Mouse (Mus musculus) forebrain, embryonic 14.5 days (tissue): ENCODE measurements around the gene Plcb3. TPM values are rescaled to one million over a fixed set of nuclear protein-coding genes. Genes with fewer than 3 reads are reported as not detected.

Source experiments
- ATAC-seq: fragments of 200-750 bp; cut with Nextera tagmentation; 2 replicates; pipeline ENCODE4 v1.8.0; 2017; ENCODE audit warnings: mild to moderate bottlenecking, moderate library complexity
- DNase-seq: peaks from one replicate; pipeline ENCODE4 v3.0.0-alpha.2; 2015; ENCODE audit warnings: low spot score
- H3K27ac ChIP-seq: fragments of 300-500 bp; sonication (generic); 2 replicates; pipeline ENCODE4 v1.5.1; 2014; ENCODE audit warnings: low read depth, mild to moderate bottlenecking, control low read depth, low read length, moderate library complexity
- H3K27me3 ChIP-seq: fragments of 300-500 bp; sonication (generic); replicated peaks from 2 replicates; pipeline ENCODE4 v1.6.1; 2014; ENCODE audit warnings: low read length, control low read depth, mixed read lengths; ENCODE audit not compliant: control insufficient read depth, insufficient read depth
- H3K36me3 ChIP-seq: fragments of 300-500 bp; sonication (generic); 2 replicates; pipeline ENCODE4 v1.6.1; 2014; ENCODE audit warnings: low read length, control low read depth; ENCODE audit not compliant: control insufficient read depth, insufficient read depth
- H3K4me1 ChIP-seq: fragments of 300-500 bp; sonication (generic); 2 replicates; pipeline ENCODE4 v1.6.1; 2014; ENCODE audit warnings: antibody characterized with exemption, low read length, control low read depth; ENCODE audit not compliant: control insufficient read depth, insufficient read depth
- H3K4me2 ChIP-seq: fragments of 300-500 bp; sonication (generic); 2 replicates; pipeline ENCODE4 v1.6.1; 2014; ENCODE audit warnings: mild to moderate bottlenecking, control low read depth, low read length
- H3K4me3 ChIP-seq: fragments of 300-500 bp; sonication (generic); 2 replicates; pipeline ENCODE4 v1.5.1; 2014; ENCODE audit warnings: low read depth, low read length, control low read depth
- H3K9ac ChIP-seq: fragments of 300-500 bp; sonication (generic); 2 replicates; pipeline ENCODE4 v1.6.1; 2014; ENCODE audit warnings: mild to moderate bottlenecking, low read length, control low read depth, moderate library complexity
- H3K9me3 ChIP-seq: fragments of 300-500 bp; sonication (generic); replicated peaks from 2 replicates; pipeline ENCODE4 v1.6.1; 2016; ENCODE audit warnings: low read length, control low read depth, mixed read lengths; ENCODE audit not compliant: control insufficient read depth
- WGBS: fragments of 180-500 bp; shearing (Covaris S2); extraction: QIAGEN DNeasy Blood & Tissue Kit; methylation state at CpG from one replicate; pipeline ENCODE4 v1.1.7; 2014; 5-methylcytosine and 5-hydroxymethylcytosine counted together
- polyA plus RNA-seq: library from polyadenylated mRNA; unstranded; fragments of >200 nt; fragmentation: Nextera tagmentation; extraction: Ambion mirVana; gene quantifications from 2 replicates; pipeline ENCODE4 v1.2.1, GENCODE M21; 2014

Plcb3 gene
- polyA plus RNA-seq, 1 experiment from 2014 or later = 6.7 TPM

DNA sequence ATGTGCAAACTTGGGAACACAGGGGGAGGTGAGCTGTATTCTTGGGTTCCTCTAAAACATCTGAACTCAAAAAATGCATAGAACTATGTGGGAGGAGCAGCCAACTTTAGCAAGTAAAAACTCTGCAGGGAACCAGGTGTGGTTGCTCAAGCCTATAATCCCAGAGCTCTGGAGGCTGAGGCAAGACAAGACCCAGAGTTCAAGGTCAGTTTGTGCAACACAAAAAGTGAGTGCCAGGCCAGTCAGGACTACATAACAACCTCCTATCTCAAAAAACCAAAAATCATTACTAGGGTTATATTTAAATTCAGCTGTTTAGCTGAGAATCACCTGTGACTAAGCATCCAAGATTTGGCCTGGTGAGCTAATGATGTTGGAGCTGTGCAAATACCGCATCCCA is 44.3 kb downstream of the Plcb3 start:
- no peak overlapping the region for H3K27ac ChIP-seq
- 45% methylated on average over 1 of the region's 1 CpGs for WGBS
- H3K4me2 ChIP-seq = no peak overlapping the region
- no peaks in the 10 kb centered on the region for H3K9me3 ChIP-seq
- no peak overlapping the region for H3K9ac ChIP-seq
- no peak overlapping the region for H3K4me3 ChIP-seq
- no peaks in the 10 kb centered on the region for H3K36me3 ChIP-seq
- ATAC-seq (no peak), DNase-seq (no peak)
- peaks cover 79% of the 10 kb centered on the region for H3K27me3 ChIP-seq
- H3K4me1 ChIP-seq = peaks cover 3% of the 10 kb centered on the region; the same call in 1 of the 2 replicates

DNA sequence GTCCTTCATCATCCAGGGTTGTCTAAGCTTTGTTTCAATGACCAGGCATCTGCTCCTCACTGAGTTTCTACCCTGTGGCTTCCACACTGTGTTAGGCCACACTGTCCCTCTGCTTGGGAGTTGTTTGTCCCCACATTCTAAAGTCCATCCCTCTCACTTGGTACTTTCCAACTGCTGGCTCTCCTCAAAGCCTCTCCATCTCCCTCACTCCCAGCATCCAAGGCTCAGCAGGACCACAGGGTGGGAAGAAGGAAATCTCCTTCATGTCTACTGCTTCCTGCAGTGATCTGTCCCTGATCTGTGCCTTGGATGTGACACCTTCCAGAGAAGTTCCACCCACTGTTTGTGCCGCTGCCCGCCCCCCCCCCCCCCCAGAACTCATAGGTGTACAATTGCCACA is 45.3 kb downstream of the Plcb3 start:
- H3K9me3 ChIP-seq = no peaks in the 10 kb centered on the region
- no peak overlapping the region for H3K27ac ChIP-seq
- peaks cover 84% of the 10 kb centered on the region for H3K27me3 ChIP-seq
- no peak overlapping the region for H3K4me2 ChIP-seq
- no peak for DNase-seq
- H3K36me3 ChIP-seq = no peaks in the 10 kb centered on the region
- no peak overlapping the region for H3K9ac ChIP-seq
- ATAC-seq = no peak
- H3K4me3 ChIP-seq = no peak overlapping the region
- 0% methylated on average over 2 of the region's 2 CpGs for WGBS
- H3K4me1 ChIP-seq = peaks cover 3% of the 10 kb centered on the region; the same call in 1 of the 2 replicates

DNA sequence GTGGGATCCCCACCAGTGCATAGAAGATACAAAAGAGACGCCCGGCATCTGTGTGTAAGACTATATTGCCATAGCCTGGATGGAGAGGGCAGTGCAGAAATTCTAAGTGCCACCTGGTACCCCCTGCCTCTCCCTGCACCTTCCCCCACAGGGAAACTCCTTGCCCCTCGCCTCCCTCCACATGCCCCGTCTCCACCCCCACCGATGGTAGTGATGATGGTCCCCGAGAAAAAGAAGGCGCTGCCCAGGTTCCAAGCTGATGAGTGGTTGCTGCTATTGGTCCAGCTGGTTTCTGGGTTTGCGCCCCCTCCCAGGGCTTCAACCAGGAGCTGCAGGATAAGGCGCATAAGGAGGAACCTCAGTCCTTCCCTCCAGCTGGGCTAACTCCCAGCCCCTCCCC is 48.2 kb downstream of the Plcb3 start:
- no peak overlapping the region for H3K4me3 ChIP-seq
- no peak for ATAC-seq
- H3K4me2 ChIP-seq = no peak overlapping the region
- 9% methylated on average over 9 of the region's 9 CpGs for WGBS
- H3K27me3 ChIP-seq = peaks cover 85% of the 10 kb centered on the region
- H3K4me1 ChIP-seq = no peaks in the 10 kb centered on the region; the same call in 1 of the 2 replicates
- DNase-seq = no peak
- no peaks in the 10 kb centered on the region for H3K9me3 ChIP-seq
- no peak overlapping the region for H3K27ac ChIP-seq
- H3K36me3 ChIP-seq = no peaks in the 10 kb centered on the region
- peak overlapping the region; percentile 21; the same call in 1 of the 2 replicates for H3K9ac ChIP-seq

DNA sequence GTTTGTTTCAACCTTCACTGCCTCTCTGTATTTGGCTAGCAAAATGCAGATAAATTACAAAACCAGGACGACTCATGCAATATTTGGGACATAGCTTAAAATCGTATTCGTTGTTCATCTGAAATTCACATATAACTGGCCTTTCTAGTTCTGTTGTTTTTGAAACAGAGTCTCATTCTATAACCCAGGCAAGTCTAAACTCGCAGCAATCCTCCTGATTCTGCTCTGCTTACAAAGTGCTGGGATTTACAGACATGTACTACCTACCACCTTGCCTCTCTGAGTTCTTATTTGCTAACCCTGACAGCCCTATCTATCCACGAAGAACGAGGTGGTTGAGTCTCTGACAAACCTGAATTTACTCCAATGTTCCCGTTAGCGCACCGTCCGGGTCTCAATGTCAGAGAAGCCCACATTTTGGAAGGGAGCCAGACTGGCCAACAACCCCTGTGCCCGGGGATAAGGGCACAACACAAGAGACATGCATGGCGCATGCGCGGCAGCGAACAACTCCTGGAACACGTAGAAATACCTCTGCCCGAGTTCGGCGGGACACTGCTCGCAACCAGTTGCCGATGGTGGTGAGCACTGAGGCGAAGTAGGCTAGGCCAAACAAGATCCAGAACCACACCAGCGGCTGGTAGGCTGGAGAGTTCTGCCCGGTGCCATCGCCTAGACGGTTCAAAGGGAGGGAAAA is 49.6 kb downstream of the Plcb3 start:
- peaks cover 6% of the 10 kb centered on the region for H3K4me1 ChIP-seq
- 16% methylated on average over 26 of the region's 26 CpGs for WGBS
- no peaks in the 10 kb centered on the region for H3K36me3 ChIP-seq
- peak overlapping the region; percentile 33; the same call in 1 of the 2 replicates for H3K4me2 ChIP-seq
- peak overlapping the region; percentile 16 for H3K4me3 ChIP-seq
- H3K27me3 ChIP-seq = peaks cover 77% of the 10 kb centered on the region
- no peak overlapping the region for H3K9ac ChIP-seq
- ATAC-seq (no peak), DNase-seq (no peak)
- no peak overlapping the region for H3K27ac ChIP-seq
- H3K9me3 ChIP-seq = no peaks in the 10 kb centered on the region

- no peaks in the 10 kb centered on the region for H3K9me3 ChIP-seq
- no peak overlapping the region for H3K9ac ChIP-seq
- H3K4me3 ChIP-seq = no peak overlapping the region
- ATAC-seq (no peak), DNase-seq (no peak)
- H3K36me3 ChIP-seq = no peaks in the 10 kb centered on the region
- no peak overlapping the region for H3K4me2 ChIP-seq
- no peak overlapping the region for H3K27ac ChIP-seq
- H3K27me3 ChIP-seq = peaks cover 68% of the 10 kb centered on the region
- WGBS = 9% methylated on average over 40 of the region's 40 CpGs
- peaks cover 8% of the 10 kb centered on the region for H3K4me1 ChIP-seq
Measured at GRCm38 (mm10) chr19:6925611-6926329, 50.5 kb downstream of the Plcb3 start.

GRCm38 (mm10) chr19:6925307-6925573 is 51.0 kb downstream of the Plcb3 start, which contains the start of gene Catsperz:
Gene Catsperz, minus strand, starts transcription at chr19:6925380.
- no peaks in the 10 kb centered on the region for H3K9me3 ChIP-seq
- ATAC-seq = no peak
- peaks cover 14% of the 10 kb centered on the region for H3K4me1 ChIP-seq
- H3K27me3 ChIP-seq = peaks cover 64% of the 10 kb centered on the region
- H3K27ac ChIP-seq = no peak within 1 kb of the TSS
- H3K9ac ChIP-seq = no peak within 1 kb of the TSS
- H3K36me3 ChIP-seq = no peaks in the 10 kb centered on the region
- WGBS = 4% methylated on average over 9 of the region's 9 CpGs
- DNase-seq = no peak
- no peak within 1 kb of the TSS for H3K4me3 ChIP-seq
- no peak within 1 kb of the TSS for H3K4me2 ChIP-seq

GRCm38 (mm10) chr19:6924461-6925306 is 51.6 kb downstream of the Plcb3 start:
- Histone ChIP-seq H3K27me3 (peaks cover 61% of the 10 kb centered on the region), H3K4me2 (no peak overlapping the region), H3K27ac (no peak overlapping the region), H3K36me3 (no peaks in the 10 kb centered on the region), H3K9ac (no peak overlapping the region), H3K9me3 (no peaks in the 10 kb centered on the region), H3K4me1 (peaks cover 19% of the 10 kb centered on the region), H3K4me3 (no peak overlapping the region)
- DNase-seq (peak; percentile 86), ATAC-seq (no peak)
- WGBS = 4% methylated on average over 39 of the region's 39 CpGs

GRCm38 (mm10) chr19:6922901-6923735 is 53.2 kb downstream of the Plcb3 start:
- no peak for DNase-seq
- H3K9ac ChIP-seq = no peak overlapping the region

More at GRCm38 (mm10) chr19:6922901-6923735, 53.2 kb downstream of the Plcb3 start:
- Histone ChIP-seq H3K36me3 (peaks cover 6% of the 10 kb centered on the region), H3K4me2 (no peak overlapping the region), H3K27me3 (peaks cover 55% of the 10 kb centered on the region), H3K4me3 (no peak overlapping the region), H3K9me3 (no peaks in the 10 kb centered on the region), H3K4me1 (peaks cover 19% of the 10 kb centered on the region), H3K27ac (no peak overlapping the region)
- 64% methylated on average over 6 of the region's 6 CpGs for WGBS
- ATAC-seq = no peak
